9 mouse cellular contexts compared by ENCODE assay signal in genomic region chr3:35340525-35340924, GRCm38 (mm10).
DNase-seq lines count a peak whose midpoint lies in the region; ATAC-seq and TF ChIP-seq lines count a peak whose summit lies in the region.
"Had no signal": no experiment of that assay in that cellular context is flagged by ENCODE, and none has a peak within 500 bp of the region (broad histone marks: within the 10 kb centered on the region; RNA-seq: fewer than 3 reads in every experiment).

No protein-coding gene starts in this region.

- TF ChIP-seq CTCF in olfactory bulb, adult 2 months (IDR thresholded peaks at IDR 0.05; ENCODE audit: insufficient read depth, low read depth, low read length), result no peak

- 15% methylated on average over 10 of the region's 10 CpGs for WGBS in lung, embryonic 15.5 days
- 1% methylated on average over 10 of the region's 10 CpGs for WGBS in forebrain, embryonic 12.5 days
- WGBS in limb, embryonic 12.5 days, result 7% methylated on average over 10 of the region's 10 CpGs
- 26% methylated on average over 10 of the region's 10 CpGs for WGBS in olfactory bulb, adult 2 months

- peak overlapping the region; percentile 77 for H3K4me2 ChIP-seq in lung, embryonic 15.5 days
- peak overlapping the region; percentile 60 for H3K4me2 ChIP-seq in forebrain, embryonic 12.5 days
- peak overlapping the region; percentile 72 for H3K4me2 ChIP-seq in limb, embryonic 12.5 days

- peaks cover 21% of the 10 kb centered on the region for H3K4me1 ChIP-seq in lung, embryonic 15.5 days
- peaks cover 57% of the 10 kb centered on the region for H3K4me1 ChIP-seq in forebrain, embryonic 12.5 days
- H3K4me1 ChIP-seq in limb, embryonic 12.5 days (replicated peaks), result peaks cover 17% of the 10 kb centered on the region
- H3K4me1 ChIP-seq in olfactory bulb, adult 2 months (ENCODE audit: control insufficient read depth, insufficient read depth, low read length), result peaks cover 24% of the 10 kb centered on the region

- H3K27ac ChIP-seq in lung, embryonic 15.5 days, result no peak overlapping the region
- H3K27ac ChIP-seq in forebrain, embryonic 12.5 days, result peak overlapping the region; percentile 97
- H3K27ac ChIP-seq in limb, embryonic 12.5 days, result peak overlapping the region; percentile 71
- peak overlapping the region; percentile 64 for H3K27ac ChIP-seq in olfactory bulb, adult 2 months (ENCODE audit: insufficient read depth, low read depth, low read length)

- no peaks in the 10 kb centered on the region for H3K27me3 ChIP-seq in lung, embryonic 15.5 days
- no peaks in the 10 kb centered on the region for H3K27me3 ChIP-seq in forebrain, embryonic 12.5 days
- H3K27me3 ChIP-seq in limb, embryonic 12.5 days, result no peaks in the 10 kb centered on the region

- no peaks in the 10 kb centered on the region for H3K9me3 ChIP-seq in lung, embryonic 15.5 days
- no peaks in the 10 kb centered on the region for H3K9me3 ChIP-seq in forebrain, embryonic 12.5 days
- H3K9me3 ChIP-seq in limb, embryonic 12.5 days, result no peaks in the 10 kb centered on the region

- H3K4me3 ChIP-seq in lung, embryonic 15.5 days, result peak overlapping the region; percentile 44
- peak overlapping the region; percentile 34 for H3K4me3 ChIP-seq in forebrain, embryonic 12.5 days (replicated peaks)
- H3K4me3 ChIP-seq in limb, embryonic 12.5 days (replicated peaks), result peak overlapping the region; percentile 45
- peak overlapping the region; percentile 44 for H3K4me3 ChIP-seq in olfactory bulb, adult 2 months (ENCODE audit: insufficient read depth, low read depth, low read length)

- intact Hi-C loops in left cerebral cortex, postnatal 25 days (cut with DNase I), result loop anchor here (5.0 kb wide), 2 partner anchors 62 to 693 kb away; no protein-coding TSS in a partner anchor

- H3K9ac ChIP-seq in lung, embryonic 15.5 days, result peak overlapping the region; percentile 41; the same call in 1 of the 2 replicates
- peak overlapping the region; percentile 50 for H3K9ac ChIP-seq in forebrain, embryonic 12.5 days
- H3K9ac ChIP-seq in limb, embryonic 12.5 days (replicated peaks), result peak overlapping the region; percentile 54

- H3K36me3 ChIP-seq in lung, embryonic 15.5 days, result no peaks in the 10 kb centered on the region
- H3K36me3 ChIP-seq in forebrain, embryonic 12.5 days (replicated peaks), result no peaks in the 10 kb centered on the region
- no peaks in the 10 kb centered on the region for H3K36me3 ChIP-seq in limb, embryonic 12.5 days

- ATAC-seq in lung, embryonic 15.5 days (ENCODE audit: borderline replicate concordance, extremely low read depth, low FRiP score, low TSS enrichment), result no peak
- ATAC-seq in forebrain, embryonic 12.5 days (ENCODE audit: low FRiP score), result peak; percentile 54
- ATAC-seq in limb, embryonic 12.5 days (ENCODE audit: insufficient number of reproducible peaks, insufficient read depth, low FRiP score, low TSS enrichment, low read depth), result no peak; the same call in 1 of the 2 replicates

- TF ChIP-seq POLR2A in olfactory bulb, adult 2 months (IDR thresholded peaks at IDR 0.05; ENCODE audit: insufficient read depth, low read depth, low read length), result no peak

- no peak for DNase-seq in lung, postnatal 10 days
- no peak for DNase-seq in left cerebral cortex, postnatal 25 days (ENCODE audit: low spot score in 2 of 2)
- no peak for DNase-seq in thymus, postnatal 10 days (ENCODE audit: low spot score in 2 of 2)
- DNase-seq in cerebellum, postnatal 10 days, result no peak
- DNase-seq: lung, adult 2 months had no signal
